Mouse (Mus musculus) ES-Bruce4 (cell line): ENCODE measurements at regions not wholly inside any gene's neighbourhood (a gene's known extent, or its start where the extent isn't known, plus 50 kb on each side); places are given as distances from the start of the nearest gene placed in this dataset.

Experiments
- CTCF ChIP-seq: IDR thresholded peaks from one replicate; pipeline ENCODE4 v1.8.1; 2011; ENCODE audit warnings: low read depth, low read length
- EP300 ChIP-seq: IDR thresholded peaks from 2 replicates; pipeline ENCODE4 v1.6.1; 2011; ENCODE audit warnings: low read depth, low read length; ENCODE audit not compliant: insufficient read depth
- POLR2A ChIP-seq: IDR thresholded peaks from one replicate; pipeline ENCODE4 v1.8.1; 2011; ENCODE audit warnings: low read length; ENCODE audit not compliant: insufficient read depth

- TF ChIP-seq CTCF (no peak), EP300 (no peak), POLR2A (no peak)
These were observed 186.3 kb downstream of the Pdgfra start for GRCm38 (mm10) chr5:75338439-75338838.
